Mouse (Mus musculus): Measurements from ENCODE around the gene Zbtb3.
"Not testable (repeated sequence)": the region's sequence is repeated elsewhere in the genome, so short reads cannot be mapped to it uniquely, and the experiment has no call there.

Gene Zbtb3

GRCm38 (mm10) chr19:8803879-8804660 is 1.7 kb downstream of the Zbtb3 start:
- DNase-seq = no peak

- DNase-seq = no peak
These were observed 4.5 kb downstream of the Zbtb3 start for GRCm38 (mm10) chr19:8806810-8807209.

GRCm38 (mm10) chr19:8815812-8816211 is 13.5 kb downstream of the Zbtb3 start:
- peak; percentile 74 for DNase-seq

GRCm38 (mm10) chr19:8817001-8817400 is 14.6 kb downstream of the Zbtb3 start:
- no peak for DNase-seq

GRCm38 (mm10) chr19:8818301-8818798 is 16.0 kb downstream of the Zbtb3 start:
- DNase-seq = no peak

GRCm38 (mm10) chr19:8818801-8819595 is 16.6 kb downstream of the Zbtb3 start, which contains the start of gene Ttc9c:
Gene Ttc9c, minus strand, starts transcription at chr19:8819333.
- DNase-seq = peak; percentile 99

- DNase-seq = peak; percentile 99
These were observed 17.5 kb downstream of the Zbtb3 start, which contains the start of gene Hnrnpul2 for GRCm38 (mm10) chr19:8819596-8820423. Gene Hnrnpul2, plus strand, starts transcription at chr19:8820010.

- no peak for DNase-seq
These were observed 18.1 kb downstream of the Zbtb3 start for GRCm38 (mm10) chr19:8820424-8820956.

- DNase-seq = peak; percentile 84
These were observed 18.8 kb downstream of the Zbtb3 start for GRCm38 (mm10) chr19:8821146-8821545.

GRCm38 (mm10) chr19:8822696-8823095 is 20.3 kb downstream of the Zbtb3 start:
- DNase-seq = no peak

- DNase-seq = no peak
These were observed 27.3 kb downstream of the Zbtb3 start, which contains the start of gene AC129217.1 for GRCm38 (mm10) chr19:8829660-8830059. Gene AC129217.1, plus strand, starts transcription at chr19:8829773.

GRCm38 (mm10) chr19:8830664-8831063 is 28.3 kb downstream of the Zbtb3 start:
- DNase-seq = no peak

GRCm38 (mm10) chr19:8831262-8831661 is 28.9 kb downstream of the Zbtb3 start:
- DNase-seq = no peak

- DNase-seq = no peak
These were observed 30.6 kb downstream of the Zbtb3 start for GRCm38 (mm10) chr19:8832971-8833370.

- not testable (repeated sequence) for DNase-seq
These were observed 34.0 kb downstream of the Zbtb3 start for GRCm38 (mm10) chr19:8836327-8836726.

- DNase-seq = peak; percentile 90
These were observed 35.0 kb downstream of the Zbtb3 start, which contains the start of gene Bscl2 for GRCm38 (mm10) chr19:8837251-8837791. Gene Bscl2, plus strand, starts transcription at chr19:8837467.

GRCm38 (mm10) chr19:8838041-8838730 is 35.8 kb downstream of the Zbtb3 start:
- DNase-seq = peak; percentile 83

GRCm38 (mm10) chr19:8839103-8839907 is 37.0 kb downstream of the Zbtb3 start, which contains the start of gene Gng3:
Gene Gng3, minus strand, starts transcription at chr19:8839194.
- no peak for DNase-seq

GRCm38 (mm10) chr19:8839908-8840791 is 37.8 kb downstream of the Zbtb3 start:
- DNase-seq = peak; percentile 87
